Mouse (Mus musculus) thymus, postnatal 25 days (tissue): ENCODE measurements around the gene Lefty2.
"Not testable (repeated sequence)": the region's sequence is repeated elsewhere in the genome, so short reads cannot be mapped to it uniquely, and the experiment has no call there.

Experiments
- DNase-seq: peaks from one replicate; pipeline ENCODE4 v3.0.0; 2022

The Lefty2 gene

GRCm38 (mm10) chr1:180892808-180893207, at the start of gene Lefty2:
Gene Lefty2 (plus strand): TSS chr1:180893108.
- no peak for DNase-seq

GRCm38 (mm10) chr1:180848114-180848510, 44.8 kb upstream of the Lefty2 start:
- peak; percentile 67 for DNase-seq

DNA sequence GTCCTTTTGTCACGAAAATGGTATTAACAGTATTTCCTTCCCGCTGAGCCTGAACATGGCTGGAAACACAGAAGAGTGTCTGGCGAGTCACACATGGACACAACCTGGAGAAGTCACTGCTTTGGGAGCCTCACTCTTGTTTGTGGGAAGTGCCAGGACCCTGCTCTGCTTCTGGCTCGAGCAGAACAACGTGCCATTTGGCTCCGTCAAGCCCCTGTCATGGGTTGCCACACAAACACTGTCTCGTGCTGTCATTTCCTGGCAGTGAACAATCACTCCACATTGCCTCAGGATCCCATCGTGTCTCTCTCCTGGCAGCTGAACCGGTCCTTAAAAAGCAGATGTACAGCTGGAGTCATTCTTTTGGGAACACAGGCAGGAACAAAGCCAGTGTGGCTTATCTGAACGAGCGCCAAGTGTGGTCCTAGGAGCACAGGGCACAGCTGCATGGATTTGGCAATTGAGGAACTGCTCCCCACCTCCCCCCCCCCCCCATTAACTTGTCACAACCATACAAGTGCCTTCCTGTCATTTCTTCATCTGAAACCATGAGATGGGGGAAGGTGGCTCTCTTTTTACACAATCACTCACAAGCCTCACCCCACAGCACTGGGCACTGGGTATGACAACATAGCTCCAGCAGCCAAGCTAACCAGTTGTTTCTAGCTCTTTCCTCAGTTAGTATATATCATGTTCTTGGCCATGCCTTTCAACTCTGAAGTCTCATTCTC, 44.2 kb upstream of the Lefty2 start:
- DNase-seq = peak; percentile 71

GRCm38 (mm10) chr1:180849701-180850301, 43.1 kb upstream of the Lefty2 start:
- DNase-seq = no peak

- DNase-seq = peak; percentile 100
These were observed 42.3 kb upstream of the Lefty2 start, which contains the start of gene Sde2 for GRCm38 (mm10) chr1:180850316-180851270. Gene Sde2 (plus strand): TSS chr1:180851127.

DNA sequence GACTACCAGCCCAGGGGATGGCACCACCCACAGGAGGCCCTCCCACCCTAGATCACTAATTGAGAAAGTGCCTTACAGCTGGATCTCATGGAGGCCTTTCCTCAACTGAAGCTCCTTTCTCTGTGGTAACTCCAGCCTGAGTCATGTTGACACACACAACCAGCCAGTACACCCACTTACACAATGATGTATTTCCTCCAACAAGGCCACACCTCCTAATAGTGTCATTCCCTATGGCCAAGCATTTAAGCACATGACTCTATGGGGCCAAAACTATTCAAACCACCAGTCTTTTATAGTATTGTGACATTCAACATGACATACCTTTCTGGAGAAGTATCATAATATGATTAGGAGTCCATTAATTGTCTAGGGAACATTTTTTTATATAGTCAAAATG, 34.1 kb upstream of the Lefty2 start:
- no peak for DNase-seq

DNA sequence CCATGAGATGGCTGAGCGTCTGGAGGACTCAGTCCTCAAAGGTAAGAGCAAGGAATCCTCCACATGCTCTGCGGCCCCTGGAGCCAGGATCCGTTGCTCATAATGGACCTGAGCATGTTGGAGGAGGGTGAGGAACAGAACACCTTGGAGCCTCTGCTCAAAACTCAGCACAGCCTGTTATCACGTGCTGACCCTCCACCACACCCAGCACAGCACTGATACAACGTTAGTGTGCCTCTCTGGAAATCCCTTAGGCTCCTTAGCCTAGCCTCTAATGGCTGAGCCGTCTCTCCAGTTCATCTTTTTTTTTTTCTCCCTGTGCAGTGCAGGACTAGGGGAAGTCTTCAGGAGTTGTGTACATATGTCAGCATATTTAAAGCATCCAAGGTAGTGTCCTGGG, 32.9 kb upstream of the Lefty2 start:
- no peak for DNase-seq

DNA sequence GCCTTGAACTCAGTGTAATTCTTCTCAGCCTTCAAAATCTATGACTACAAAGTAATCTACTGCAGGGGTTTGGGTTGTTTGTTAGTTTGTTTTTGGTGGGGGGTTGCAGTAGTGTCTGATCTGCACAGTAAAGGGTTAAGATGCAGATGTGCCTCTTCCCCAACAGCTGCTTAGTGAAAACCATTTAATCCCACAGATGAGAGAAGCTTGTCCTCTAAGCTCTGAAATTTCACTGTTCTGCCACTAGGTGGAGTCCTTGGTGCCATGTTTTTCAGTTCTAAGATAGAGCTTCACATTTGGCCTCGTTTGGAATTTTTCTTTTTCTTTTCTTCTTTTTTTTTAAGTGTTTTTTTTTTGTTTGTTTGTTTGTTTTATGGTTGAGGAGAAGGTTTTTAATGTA, 29.3 kb upstream of the Lefty2 start:
- peak; percentile 35 for DNase-seq

- no peak for DNase-seq
These were observed 26.9 kb upstream of the Lefty2 start for GRCm38 (mm10) chr1:180866001-180866400.

DNA sequence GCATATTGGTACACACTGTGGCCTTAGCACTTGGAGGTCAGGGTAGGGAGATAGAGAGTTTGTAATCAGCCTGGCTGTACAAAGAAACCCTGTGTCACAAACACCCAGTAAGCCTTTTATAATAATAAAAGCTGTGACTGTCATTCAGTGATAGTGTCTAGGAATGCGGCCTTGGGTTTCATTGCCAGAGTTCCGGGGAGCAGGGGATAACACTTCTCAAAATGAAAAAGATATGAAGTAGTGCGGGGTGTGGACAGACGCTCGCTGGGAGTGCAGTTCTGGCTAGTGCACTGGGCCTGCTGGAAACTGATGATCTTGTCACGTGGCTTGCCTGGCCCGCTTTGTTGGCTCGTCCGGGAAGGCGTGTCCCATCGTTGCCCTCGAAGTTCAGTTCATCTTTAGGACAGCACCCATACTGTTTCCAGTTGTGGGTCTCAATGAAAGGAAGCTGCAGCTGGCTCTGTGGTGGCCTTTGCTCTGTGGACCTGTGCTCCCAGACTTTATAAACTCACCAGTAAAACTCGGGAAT, 22.7 kb upstream of the Lefty2 start:
- no peak for DNase-seq

GRCm38 (mm10) chr1:180873861-180874484, 18.9 kb upstream of the Lefty2 start:
- DNase-seq = peak; percentile 77

DNA sequence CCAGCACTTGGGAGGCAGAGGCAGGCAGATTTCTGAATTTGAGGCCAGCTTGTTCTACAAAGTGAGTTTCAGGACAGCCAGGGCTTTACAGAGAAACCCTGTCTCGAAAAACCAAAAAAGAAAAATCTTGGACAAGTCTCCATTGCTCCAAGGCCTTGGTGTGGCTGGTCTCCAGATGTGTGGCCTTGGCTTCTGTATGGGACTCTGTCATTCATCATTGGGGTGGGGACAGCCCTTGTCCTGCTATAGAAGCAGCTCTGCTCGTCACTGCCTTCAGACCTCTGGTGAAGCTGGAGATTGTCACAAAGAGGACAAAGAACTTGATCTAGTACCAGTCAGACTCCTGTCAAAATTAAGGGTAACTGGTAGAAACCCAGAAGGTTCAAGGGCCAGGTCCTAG, 18.3 kb upstream of the Lefty2 start:
- no peak for DNase-seq

GRCm38 (mm10) chr1:180875126-180875525, 17.8 kb upstream of the Lefty2 start:
- DNase-seq = peak; percentile 56

DNA sequence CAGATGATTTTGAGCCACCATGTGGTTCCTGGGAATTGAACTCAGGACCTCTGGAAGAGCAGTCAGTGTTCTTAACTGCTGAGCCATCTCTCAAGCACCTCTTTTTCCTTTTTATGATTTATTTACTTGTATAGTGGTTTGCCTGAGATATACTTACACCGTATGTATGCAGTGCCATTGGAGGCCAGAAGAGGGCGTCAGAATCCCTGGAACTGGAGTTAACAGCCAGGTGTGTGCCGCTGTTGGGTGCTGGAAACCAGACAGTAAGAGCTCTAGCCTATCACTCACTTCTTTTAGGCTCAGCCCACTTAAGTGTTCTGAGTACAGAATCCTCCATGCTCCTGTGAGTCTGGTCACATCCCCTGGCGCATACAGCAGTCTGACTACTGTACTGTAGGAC, 15.4 kb upstream of the Lefty2 start:
- DNase-seq = no peak

DNA sequence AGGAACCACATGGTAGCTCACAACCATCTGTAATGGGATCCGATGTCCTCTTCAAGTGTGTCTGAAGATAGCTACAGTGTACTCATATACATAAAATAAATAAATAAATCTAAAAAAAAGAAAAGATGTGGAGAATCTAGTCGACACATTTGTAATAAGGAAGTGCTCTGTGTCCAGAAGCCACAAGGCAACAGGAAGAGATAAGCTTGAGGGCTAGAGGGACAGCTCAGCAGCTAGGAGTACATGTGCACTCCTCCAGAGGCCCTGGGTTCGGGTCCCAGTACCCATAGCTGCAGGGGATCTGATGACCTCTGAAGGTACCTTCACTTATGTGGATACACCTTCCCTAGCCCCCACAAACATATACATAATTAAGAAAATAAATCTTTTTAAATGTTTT, 11.1 kb upstream of the Lefty2 start:
- DNase-seq = no peak

- peak; percentile 50 for DNase-seq
These were observed 9.2 kb upstream of the Lefty2 start for GRCm38 (mm10) chr1:180883731-180884130.

- peak; percentile 60 for DNase-seq
These were observed 8.4 kb upstream of the Lefty2 start for GRCm38 (mm10) chr1:180884484-180884883.

GRCm38 (mm10) chr1:180888556-180889042, 4.3 kb upstream of the Lefty2 start:
- no peak for DNase-seq

DNA sequence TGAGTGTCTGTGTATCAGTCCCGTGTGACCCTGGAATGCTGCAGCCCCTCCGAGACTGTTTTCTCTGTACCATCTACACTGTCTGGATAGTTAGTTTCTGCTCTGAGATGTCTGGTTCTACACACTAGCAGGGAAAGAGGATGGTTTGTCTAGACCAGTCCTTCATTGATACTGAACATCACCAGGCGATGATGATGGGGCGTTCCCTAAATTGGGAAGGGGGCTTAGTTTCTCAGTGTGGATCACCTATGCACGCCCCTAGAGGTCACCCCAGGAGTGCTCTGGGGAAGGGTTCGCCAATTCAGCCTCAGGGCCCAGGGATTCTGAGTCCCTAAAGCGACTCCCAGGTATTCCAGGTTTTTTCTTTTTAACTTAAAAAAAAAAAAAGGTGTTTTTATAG, 3.7 kb upstream of the Lefty2 start:
- DNase-seq = no peak

DNA sequence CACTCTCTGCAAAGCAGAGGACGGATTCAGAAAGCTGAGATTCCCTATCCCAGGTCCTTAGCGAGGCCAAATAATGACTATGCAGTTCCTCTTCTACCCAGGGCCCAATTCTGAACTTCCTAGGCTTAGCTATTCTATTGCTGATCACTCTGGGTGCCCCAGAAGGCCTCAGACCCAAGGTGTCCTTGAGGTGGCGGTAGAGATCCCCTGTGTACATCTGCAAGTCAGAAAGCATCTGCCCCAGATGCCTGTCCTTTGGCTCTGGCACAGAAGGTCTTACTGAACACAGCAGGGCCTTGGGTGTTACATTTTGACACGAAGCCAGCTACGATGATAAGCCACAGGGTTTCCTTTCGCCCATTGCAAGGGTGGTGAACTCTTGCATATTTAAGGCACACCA, 3.1 kb upstream of the Lefty2 start:
- peak; percentile 74 for DNase-seq

- not testable (repeated sequence) for DNase-seq
These were observed 1.4 kb downstream of the Lefty2 start for GRCm38 (mm10) chr1:180894088-180894987.
